Mouse (Mus musculus) T-cell, adult 2 months (primary cell): ENCODE data around the gene Tom1l1.

Experiments
- DNase-seq: peaks from one replicate; pipeline ENCODE4 v3.0.0; 2022; ENCODE audit warnings: low spot score

Gene Tom1l1

DNA sequence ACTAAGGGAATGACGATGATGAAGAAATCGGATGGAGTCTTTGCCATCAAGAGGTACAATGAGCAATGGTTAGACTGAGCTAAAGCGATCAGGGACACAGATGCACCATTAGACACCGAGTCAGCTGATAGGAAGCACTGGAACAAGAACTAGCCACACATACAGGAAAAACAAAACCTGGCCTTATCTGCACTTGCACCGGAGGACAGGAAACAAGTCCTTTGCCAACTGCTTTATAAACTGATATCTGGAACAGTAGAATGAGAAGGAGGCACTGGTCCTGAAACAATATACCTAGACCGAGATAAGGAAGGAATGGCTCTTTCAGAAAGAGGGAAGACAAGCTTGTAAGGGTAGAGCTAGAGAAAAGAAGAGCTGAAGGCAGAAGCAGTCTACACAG is 73.4 kb downstream of the Tom1l1 start:
- no peak for DNase-seq

DNA sequence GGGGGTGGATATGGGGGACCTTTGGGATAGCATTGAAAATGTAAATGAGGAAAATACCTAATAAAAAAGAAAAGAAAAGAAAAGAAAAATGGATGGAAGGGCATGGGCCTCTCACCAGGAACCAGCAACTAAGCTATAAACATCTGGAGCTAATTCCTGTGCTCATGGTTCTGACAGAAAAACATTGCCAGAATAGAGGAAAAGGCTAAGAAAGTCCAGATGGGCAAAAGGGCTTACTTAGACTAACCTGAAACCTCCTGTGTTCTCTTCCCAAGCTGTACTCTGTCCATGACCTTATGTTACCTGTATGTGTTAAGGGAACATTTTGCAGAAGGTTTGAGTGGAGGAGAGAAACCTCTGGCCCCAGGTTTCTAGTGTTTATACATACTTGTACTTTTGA is 76.0 kb downstream of the Tom1l1 start:
- DNase-seq = no peak

DNA sequence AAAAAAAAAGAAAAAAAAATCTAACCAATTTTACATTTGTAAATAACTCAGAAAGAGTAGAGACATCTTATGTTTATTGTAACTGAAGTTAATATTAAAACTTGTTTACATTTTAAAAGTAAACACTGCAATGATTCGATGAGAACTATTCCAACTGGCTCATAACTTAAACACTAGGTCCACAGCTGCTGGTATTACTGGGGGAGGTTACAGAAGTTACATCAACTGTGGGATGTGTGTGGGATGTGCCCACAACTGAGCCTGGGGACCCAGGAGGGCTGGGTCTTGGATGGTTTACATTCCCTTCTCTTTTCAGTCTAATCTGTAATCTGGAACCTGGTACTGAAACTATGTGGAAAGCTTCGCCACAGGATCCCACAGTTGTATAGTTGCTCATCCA is 85.1 kb downstream of the Tom1l1 start:
- DNase-seq = no peak

DNA sequence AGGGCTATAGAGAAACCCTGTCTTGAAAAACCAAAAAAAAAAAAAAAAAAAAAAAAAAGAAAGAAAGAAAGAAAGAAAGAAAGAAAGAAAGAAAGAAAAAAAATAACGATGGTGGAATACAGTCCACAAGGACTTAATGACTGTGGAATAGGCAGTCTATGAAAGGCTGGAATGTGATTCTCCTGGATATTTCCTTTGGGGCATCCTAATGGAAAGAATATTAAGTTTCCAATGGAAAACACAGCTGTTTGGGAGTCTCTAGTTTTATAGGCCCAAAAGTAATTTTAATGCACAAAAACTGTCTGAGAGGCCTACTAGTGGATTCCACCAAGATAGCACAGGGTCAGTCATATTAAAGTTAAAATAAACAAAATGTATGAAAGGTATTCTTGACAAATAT is 92.3 kb downstream of the Tom1l1 start:
- no peak for DNase-seq
